Mouse (Mus musculus) stomach, postnatal 0 days (tissue): ENCODE results near the gene Cnnm3.

ENCODE experiments used
- CTCF ChIP-seq: IDR thresholded peaks from 2 replicates; pipeline ENCODE4 v1.5.1; 2016; ENCODE audit warnings: antibody characterized with exemption, low read depth, mild to moderate bottlenecking, moderate library complexity
- EP300 ChIP-seq: optimal IDR thresholded peaks from 2 replicates; pipeline ENCODE3; 2016; ENCODE audit warnings: antibody characterized with exemption

DNA sequence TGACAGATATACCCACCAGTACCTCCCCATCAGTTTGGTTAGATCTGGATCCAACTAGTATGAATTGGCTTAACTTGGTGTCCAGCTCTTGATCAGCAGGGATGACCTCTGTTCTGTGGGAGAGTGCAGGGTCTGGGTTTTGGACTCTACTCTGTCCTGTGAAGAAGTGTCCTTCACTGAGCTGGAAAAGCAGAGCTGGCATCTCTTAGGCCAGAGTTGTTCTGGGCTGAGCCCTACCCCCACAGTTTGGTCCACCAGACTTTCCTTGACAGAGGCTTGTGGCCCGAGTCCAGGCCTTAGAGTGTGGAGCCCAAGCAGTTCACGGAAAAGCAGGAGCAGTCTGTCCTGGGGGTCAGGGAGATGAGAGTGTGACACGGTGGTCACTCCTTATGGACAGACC, 37.0 kb upstream of the Cnnm3 start:
- TF ChIP-seq EP300 (no peak), CTCF (no peak)
